Mouse (Mus musculus): ENCODE data around the gene Rcsd1.
"Not testable (repeated sequence)": the region's sequence is repeated elsewhere in the genome, so short reads cannot be mapped to it uniquely, and the experiment has no call there.

Rcsd1 gene

DNA sequence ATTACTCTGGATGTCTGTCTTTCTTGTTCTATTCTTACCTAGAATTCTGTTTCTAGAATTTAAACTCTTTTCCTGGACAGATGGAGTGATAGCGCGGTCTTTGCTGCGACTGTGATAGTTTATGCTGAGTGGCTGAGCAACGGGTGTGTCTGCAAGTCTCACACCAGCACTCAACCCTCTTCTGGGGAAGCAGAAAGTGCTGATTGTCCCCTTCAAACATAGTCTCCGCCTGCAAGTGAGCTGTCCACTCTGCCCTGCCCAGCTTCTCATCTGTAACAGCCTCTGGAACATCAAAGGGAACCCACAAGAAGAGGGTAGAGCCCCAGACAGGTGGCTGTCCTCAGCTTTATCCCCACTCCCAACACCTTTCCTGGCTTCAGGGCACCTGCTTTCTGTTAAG lies 19.7 kb downstream of the Rcsd1 start:
- DNase-seq (ENCODE audit: low spot score): no peak

DNA sequence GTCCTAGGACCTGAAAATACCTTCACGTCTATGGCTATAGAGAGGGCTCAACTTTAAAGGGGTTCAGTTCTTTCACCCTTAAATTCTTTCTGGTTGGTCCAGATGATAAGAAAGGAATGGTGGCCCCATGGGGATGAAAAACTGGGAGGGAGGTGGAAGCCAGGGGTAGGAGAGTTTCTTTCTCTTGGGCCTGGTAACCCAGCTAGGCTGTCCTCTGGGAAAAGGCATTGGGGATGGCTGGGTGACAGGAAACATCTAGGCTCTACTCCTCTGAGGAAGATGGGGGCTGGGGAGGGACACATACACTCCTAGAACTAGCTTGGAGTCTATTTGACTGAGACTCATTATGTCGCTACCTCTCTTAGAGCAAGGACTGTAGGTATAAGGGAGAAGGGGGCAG lies 21.7 kb downstream of the Rcsd1 start:
- DNase-seq (ENCODE audit: low spot score): no peak

DNA sequence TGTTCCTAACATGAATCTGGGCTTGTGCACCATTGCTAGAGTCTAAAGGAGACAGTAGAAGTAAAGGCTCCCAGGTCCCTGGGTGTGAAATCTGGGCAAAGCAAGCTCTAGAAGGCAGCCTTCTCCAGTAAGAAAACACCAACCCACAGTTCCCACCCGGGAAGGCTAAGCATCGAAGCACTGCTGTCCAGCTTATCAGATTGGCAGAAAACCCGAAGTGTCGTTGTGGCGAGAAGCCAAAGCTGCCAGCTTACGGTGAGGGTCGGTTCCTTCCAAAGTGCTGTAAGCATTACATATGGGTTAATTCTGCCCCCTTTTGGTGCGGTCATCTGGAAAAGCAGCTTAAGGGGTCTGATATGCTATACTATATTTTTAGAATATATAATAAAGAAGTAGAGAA lies 22.6 kb downstream of the Rcsd1 start:
- no peak for DNase-seq (ENCODE audit: low spot score)

DNA sequence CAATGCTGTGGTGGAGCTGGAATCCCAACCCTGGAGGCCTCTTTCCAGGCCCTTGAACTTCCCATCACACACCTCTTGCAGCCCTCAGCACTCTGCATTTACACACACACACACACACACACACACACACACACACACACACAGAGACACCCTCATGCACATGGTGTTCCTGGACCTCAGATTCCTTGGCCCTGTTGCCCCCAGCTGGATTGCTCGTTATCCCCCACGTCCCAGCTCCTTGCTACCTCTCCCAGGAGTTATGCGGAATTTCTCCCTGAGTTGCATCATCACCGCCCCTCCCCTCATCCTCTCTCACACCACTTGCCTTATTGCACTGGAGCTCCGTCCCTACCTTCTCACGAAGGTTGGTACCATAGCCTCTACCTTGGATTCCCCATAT lies 23.2 kb downstream of the Rcsd1 start:
- no peak for DNase-seq (ENCODE audit: low spot score)

DNA sequence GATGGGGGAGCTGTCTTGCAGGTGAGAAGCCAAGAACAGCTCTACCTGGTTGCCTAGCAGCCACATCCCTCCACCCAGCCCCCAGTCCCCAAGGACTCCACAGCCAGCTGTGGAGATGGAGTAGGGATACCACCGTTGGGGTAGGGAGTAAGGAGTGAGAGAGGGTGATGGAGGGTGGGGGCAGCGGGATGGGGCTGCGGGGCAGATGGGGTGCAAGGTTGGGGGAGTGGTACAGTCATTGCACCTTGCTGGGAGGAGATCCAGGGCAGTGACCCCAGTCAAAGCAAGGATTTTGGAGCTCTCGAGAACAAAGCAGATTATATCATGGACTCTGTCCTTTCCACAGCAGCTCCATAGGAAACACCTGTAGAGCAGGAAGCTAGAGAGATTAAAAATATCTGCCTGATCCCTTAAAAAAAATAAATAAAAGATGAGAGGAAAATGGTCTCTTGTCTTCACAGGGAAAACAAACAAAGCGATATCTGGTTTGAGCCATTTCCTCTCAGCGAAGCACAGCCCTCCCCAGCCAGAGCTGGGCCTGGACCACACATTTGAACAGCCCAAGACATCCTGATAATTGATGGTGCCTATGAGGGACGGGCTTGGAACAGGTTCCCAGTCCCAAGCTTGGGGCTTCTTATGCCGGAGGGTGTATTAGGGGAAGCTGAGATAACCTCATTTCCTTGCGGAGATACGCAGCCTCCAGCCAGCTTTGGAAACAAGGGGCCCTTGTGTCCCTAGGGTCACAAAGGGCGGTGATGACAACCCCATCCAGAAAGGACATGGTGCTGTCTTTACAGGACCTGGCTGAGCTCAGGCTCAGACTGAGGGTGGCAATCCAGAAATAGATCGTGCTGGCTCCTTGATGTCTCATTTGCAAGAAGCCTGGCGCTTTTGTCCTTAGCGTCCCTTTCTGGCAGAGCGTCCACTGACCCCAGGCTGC lies 25.0 kb downstream of the Rcsd1 start:
- DNase-seq (ENCODE audit: low spot score): no peak

DNA sequence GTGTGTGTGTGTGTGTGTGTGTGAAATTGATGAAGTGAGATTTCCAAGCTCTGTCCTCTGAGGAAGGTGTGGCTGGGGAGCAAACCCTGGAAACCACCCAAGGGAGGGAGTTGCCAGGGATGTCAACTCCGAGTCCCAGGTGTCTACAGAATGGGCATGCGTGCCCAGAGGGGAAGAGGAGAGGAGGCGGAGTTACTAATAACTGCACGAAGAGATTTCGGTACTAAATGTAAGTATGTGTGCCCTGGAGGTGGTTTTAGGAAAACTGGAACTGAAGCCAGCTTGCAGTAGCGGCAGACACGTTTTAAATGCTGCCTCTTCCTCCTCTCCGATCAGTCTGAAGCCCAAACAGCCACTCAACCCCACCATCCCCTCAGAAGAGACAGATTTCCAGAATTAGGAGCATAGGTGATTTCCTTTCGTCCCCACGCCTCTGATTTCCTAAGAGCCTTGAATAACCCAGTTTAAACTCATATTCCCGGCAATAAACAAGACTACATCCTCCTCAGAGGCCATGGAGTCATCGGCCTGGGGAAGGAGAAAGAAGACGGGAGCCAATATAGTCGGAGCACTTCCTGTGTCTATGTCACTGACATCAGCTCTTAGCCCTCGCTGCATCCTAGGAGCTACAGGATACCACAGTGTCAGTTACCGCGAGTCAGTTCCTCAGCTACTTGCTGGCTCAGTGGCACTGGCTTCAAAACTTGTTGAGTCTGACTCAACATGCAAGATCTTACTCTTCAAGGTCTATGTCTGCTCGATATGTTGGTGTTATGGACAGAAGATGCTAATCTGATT lies 27.3 kb downstream of the Rcsd1 start:
- DNase-seq (ENCODE audit: low spot score): no peak

DNA sequence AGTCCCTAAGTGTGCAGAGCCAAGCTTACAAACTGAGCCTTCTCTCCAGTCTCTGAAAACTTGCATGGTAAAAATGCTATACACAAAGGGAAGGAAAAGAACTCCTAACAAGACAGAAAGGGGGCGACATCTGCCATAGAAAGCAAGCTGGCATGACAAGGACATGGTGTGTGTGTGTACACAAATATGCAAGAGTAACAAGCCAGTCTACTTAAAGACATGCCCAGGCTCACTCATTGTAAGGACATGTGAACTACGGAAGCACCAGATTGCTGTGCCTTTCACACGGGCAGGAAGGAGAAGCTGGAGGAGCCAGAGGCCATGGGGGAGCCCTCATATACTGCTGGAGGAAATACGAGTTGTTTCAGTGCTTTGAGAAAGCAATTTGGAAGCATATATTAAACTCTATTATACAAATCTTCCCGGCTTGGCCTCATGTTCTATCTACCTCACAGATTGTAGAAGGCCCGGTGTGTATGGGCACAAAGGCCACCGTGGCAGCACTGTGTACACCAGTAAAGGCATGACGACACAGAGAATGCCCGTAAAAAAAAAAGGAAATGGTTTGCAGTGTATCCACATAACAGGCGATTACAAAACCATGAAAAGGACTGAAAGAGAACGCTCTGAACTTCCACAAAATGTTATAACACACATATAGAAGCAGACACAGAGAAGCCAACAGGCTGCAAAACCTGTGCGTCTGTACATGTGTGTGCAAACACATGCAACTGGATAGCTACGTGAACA lies 28.3 kb downstream of the Rcsd1 start:
- no peak for DNase-seq (ENCODE audit: low spot score)

DNA sequence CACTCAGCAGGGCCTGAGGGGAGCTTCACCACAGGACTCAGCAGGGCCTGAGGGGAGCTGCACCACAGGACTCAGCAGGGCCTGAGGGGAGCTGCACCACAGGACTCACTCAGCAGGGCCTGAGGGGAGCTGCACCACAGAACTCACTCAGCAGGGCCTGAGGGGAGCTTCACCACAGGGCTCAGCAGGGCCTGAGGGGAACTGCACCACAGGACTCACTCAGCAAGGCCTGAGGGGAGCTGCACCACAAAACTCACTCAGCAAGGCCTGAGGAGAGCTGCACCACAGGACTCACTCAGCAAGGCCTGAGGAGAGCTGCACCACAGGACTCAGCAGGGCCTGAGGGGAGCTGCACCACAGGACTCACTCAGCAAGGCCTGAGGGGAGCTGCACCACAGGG lies 29.5 kb downstream of the Rcsd1 start:
- not testable (repeated sequence) for DNase-seq (ENCODE audit: low spot score)

DNA sequence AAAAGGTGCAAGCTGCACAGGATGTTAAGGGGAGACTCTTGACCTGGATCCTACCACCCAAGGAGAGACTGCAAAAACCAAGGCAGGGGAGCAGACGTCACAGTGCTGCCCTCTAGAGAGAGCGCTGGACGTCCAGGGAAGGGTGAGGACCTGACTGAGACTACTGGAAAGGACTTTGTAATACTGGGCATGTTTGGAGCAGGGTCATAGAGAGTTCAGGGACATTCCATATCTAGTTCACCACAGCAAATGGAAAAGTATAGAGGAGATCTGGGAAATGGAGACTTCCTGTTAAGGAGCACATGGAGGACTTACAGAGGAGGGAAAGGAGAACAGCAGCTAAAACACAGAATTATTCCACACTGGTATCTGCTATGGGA lies 29.9 kb downstream of the Rcsd1 start:
- no peak for DNase-seq (ENCODE audit: low spot score)

DNA sequence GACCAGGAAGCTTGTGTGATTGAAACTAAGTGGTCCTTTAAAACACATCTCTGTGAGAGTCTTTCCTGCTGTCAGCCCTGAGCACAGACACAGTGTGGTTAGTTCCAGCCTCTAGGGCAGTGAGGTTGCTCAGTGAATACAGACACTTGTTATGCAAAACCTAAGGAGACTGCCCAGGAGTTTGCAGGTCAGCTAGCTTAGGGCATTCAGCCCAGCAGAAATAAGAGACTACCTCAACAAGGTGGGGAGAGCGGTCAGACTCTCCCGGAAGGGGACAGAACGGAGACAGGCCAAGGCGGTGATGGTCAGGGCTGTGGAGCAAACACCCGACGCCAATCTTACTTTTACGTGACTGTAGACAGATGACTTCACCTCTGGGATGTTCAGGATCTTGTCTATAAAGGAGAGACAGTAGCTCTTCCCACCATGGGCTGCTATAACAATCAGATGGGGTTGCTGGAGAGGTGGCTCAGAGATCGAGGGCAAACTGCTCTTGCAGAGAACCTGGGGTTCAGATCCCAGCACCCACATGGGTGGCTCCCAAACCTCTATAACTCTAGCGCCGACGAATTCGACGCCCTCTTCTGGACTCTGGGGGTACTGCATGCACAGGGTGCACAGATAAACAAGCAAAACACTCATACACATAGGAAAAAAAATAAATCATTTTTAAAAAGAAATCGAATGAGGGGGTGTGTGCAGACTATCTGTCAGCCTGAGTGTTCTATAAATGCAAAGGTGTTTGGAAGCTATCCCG lies 30.5 kb downstream of the Rcsd1 start:
- DNase-seq (ENCODE audit: low spot score): no peak

DNA sequence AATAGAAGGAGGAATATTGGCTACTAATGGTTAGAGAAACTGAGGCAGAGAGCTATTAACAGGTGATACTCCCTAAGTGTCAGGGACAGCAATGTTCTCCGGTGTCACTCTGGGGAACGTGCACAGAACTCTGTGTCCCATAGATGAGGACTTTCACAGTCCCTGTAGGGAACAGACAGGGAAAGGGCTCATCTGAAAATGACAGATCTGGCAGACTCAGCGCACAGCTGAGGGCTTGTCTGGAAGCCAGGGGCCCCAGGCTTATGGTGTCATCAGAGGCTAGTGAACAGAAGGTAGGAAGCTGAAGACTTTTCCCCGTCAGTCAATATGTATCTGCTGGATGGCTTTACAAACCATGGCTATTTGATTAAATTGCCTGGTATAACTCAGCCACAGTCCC lies 32.0 kb downstream of the Rcsd1 start:
- DNase-seq (ENCODE audit: low spot score): no peak

DNA sequence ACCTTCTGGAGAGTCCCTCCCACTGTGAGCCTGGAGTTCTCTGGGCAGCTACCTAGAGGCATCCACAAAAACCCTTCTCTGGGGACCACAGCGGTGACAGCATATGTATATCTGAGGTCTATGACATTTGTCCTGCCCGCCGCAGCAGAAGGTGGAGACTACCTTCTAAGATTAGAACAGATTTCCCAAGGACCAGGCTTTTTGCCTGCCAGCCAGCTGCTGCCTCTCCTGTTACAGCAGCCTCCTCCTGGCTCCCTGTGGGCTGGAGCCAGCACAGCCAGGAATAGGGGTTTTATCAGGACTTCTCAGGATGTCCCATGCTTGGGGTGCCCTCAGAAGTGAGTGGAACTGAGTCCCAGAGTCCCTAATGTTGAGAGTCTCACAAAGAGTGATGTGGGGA lies 32.6 kb downstream of the Rcsd1 start:
- DNase-seq (ENCODE audit: low spot score): no peak

DNA sequence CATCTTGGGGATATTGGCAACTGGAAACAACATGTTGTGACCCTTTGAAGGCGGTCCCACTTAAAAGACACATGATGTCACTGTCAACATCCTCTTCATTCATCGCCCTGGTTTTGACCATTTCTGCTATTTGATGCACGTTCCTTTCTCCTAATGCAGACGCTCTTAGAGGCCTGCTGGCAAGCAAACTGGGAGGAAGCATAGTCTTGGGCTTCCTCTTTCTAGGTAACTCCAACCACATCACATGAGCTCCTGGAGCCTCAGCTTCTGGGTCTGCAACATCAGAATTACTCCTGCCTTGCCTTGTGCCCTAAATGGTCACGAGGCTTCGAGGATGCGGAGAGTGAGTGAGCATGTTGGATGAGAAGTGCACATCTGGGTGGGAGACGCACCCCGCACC lies 34.4 kb downstream of the Rcsd1 start:
- no peak for DNase-seq (ENCODE audit: low spot score)

DNA sequence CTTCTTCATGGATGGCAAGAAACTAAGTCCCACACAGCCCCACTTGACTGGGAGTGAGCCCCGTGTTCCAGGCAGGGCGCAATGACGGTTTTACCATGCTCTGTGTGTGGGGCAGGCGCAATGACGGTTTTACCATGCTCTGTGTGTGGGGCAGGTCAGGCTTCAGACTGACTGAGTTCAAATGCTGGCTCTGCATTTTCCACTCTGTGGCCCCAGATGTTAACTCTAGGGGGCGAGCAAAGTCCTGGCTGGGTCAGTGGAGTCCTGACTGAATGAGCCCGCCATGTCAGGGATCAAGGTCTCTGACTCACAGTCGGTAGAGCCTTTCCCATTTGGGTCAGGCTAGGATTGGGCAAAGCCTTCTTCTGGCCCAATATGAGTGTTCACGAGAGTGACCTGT lies 37.2 kb downstream of the Rcsd1 start:
- DNase-seq (ENCODE audit: low spot score): no peak

DNA sequence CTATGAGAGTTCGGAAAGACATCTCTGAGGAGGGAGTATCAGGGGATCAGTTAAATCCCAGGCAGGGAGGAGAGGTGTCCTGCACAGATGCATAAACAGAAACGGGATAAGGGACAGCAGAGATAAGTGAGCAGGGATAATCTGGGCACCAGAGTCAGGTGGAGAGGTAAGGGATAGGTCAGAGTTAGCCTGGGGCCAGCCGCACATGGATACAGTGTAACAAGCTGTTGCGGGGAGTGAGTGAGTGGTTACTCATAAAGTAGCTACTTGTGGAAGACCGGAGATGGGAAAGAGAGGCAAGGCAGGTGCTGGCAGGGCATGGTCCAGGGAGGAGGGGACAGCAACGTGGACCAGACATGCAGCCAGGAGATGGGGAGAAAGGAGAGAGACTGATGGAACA lies 39.5 kb downstream of the Rcsd1 start:
- DNase-seq (ENCODE audit: low spot score): no peak

DNA sequence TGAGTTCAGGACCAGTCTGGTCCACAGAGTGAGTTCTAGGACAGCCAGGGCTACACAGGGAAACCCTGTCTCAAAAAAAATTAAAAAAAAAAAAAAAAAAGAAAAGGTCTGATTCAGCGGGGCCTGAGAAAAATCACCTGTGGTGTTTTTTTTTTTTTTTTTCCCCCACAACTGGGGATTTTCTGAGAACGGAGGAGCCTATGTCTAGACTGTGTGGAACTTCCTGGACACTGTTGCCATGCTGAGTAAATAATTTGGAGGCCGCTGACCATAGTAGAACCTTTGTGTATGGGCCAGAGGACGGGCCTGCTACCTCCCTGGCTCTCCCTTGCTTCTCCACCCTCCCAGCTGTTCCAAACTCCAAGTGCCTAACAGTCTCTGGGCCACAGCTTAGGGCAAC lies 40.7 kb downstream of the Rcsd1 start:
- DNase-seq (ENCODE audit: low spot score): no peak

DNA sequence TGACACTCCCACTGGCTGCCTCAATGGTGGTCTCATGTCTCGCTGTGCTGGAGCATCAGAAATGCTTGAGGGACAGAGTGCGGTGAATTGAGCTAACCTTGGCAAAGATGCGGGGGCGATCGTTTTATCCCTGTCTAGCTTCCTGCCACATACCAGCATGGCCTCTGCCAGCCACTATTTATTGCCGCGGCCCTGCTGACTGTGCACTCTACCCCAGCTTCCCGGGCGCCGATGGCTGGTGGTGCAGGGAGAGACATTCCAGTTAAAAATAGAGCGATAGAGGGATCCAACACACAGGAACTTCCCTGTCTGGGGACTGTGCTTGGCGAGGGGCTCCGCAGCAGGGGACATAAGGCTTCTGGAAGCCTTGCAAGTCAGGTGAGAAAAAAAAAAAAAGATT lies 42.2 kb downstream of the Rcsd1 start:
- DNase-seq (ENCODE audit: low spot score): no peak

DNA sequence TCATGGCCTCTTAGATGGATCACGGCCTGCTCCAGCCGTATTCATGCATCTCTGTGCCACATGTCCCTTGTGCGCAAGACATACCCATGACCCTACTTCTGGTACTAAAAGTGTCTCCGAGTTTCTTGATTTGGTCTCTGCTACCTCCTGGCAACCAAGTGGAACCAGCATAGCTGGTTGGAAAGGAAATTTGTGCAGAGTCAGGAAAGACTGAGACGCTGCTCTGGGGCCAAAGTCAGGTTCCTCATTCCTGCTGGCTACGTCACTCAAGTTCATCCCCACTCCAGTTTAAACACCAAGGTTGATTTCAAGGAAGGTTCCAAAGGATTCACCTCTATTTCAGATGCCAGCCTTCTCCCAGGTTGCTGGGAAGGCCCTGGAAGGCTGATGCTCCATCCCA lies 42.6 kb downstream of the Rcsd1 start:
- DNase-seq (ENCODE audit: low spot score): no peak

DNA sequence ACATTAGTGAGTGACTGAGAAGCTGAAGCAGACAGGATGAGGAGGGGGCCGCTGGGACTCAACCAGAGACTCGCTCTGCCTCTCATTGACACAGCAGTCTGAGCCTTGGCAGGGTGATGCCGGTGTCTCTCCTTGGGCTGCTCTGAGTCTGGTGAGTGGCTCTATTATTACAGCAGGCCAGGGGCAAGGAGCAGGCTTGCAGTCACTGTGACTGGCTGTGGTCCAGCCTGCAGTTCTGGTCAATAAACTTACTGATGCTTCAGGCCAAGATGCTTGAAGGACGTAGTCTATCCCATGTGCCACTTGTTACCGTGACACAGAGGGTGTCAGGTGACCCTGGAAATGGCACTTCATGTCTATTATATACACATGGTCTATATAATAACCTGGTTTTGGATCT lies 43.8 kb downstream of the Rcsd1 start:
- DNase-seq (ENCODE audit: low spot score): no peak

DNA sequence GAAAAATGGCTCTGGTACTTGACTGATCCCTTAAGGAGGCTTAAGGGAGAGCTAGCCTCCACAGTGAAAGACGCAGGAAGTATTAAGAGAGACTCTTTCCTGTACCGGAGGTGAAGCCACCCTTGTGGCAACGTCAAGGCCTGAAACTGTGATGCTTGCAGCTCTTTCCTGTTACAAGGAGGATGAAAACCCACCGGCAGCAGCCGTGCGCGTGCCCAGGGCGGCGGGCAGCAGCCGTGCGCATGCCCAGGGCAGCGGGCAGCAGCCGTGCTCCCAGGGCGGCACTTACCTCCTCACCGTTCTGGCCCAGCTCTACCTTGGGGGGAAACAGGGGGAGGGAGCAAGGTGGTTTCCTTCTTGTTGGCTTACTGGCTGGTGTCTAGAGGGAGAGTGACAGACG lies 46.3 kb downstream of the Rcsd1 start:
- DNase-seq (ENCODE audit: low spot score): no peak

DNA sequence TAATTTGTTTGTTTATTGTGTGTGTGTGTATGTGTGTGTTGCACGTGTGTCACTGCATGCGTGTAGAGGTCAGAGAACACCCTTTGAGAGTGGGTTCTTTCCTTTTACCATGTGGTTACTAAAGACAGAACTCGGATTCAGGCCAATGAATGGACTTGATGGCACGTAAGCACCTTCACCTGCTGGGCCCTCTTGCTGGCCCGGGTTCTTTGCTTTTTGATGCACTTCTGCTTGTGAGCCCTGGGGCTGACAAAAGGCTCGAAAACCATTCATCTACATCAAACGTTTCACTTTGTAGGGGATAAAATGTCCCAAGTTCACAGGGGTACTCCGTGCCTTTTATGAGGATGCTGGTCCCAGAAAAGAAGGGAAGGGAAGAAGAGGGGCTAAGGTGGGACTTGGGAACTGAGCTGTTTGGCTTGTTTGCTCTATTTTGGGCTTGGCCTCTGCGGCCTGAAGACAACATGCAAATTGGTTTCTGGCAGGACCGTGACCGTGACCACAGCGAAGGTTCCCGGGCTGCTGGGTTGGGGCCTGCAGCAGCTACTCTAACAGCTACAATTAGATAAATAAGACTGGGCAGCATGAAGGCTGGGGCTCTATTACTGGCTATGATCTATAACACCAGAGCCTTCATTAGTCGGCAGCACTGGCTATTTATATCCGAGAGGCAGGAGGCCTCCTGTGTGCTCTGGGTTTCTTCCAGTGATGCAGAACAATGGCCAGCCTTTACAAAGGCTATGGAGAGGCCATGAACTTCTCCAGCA lies 46.9 kb downstream of the Rcsd1 start:
- no peak for DNase-seq (ENCODE audit: low spot score)

All from embryo, embryonic 10.5 days (tissue).